8 mouse cellular contexts compared by ENCODE assay signal in the genomic region with DNA sequence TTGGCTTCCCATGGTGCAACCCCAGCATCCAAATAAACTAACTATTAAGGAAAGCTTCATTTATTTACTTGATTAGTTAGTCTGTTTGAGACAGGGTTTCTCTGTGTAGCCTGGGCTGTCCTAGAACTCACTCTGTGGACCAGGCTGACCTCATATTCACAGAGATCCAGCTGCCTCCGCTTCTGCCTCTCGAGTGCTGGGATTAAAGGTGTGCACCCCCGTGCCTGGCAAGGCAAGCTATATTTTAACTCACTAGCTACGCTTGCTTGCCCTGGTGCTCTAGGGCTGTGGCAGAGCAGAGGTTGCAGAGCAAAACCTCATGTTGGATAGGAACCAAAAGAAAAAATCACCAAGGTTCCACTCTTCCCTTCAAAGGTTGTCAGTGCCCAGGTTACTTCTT. TPM values are rescaled to one million over a fixed set of nuclear protein-coding genes. Genes with fewer than 3 reads are reported as not detected.
DNase-seq lines count a peak whose midpoint lies in the region; ATAC-seq lines count a peak whose summit lies in the region.

No protein-coding gene starts in this region.

- no peaks in the 10 kb centered on the region for H3K9me3 ChIP-seq in lung, embryonic 15.5 days
- H3K9me3 ChIP-seq in hindbrain, embryonic 11.5 days (ENCODE audit: control insufficient read depth, low read length): no peaks in the 10 kb centered on the region
- no peaks in the 10 kb centered on the region; the same call in 1 of the 2 replicates for H3K9me3 ChIP-seq in limb, embryonic 11.5 days (ENCODE audit: control insufficient read depth, low read length)
- no peaks in the 10 kb centered on the region for H3K9me3 ChIP-seq in stomach, embryonic 14.5 days (ENCODE audit: control insufficient read depth, low read depth, low read length)

- H3K4me1 ChIP-seq in lung, embryonic 15.5 days: peaks cover 16% of the 10 kb centered on the region
- H3K4me1 ChIP-seq in hindbrain, embryonic 11.5 days (replicated peaks; ENCODE audit: control insufficient read depth, insufficient read depth, low read length): no peaks in the 10 kb centered on the region
- H3K4me1 ChIP-seq in limb, embryonic 11.5 days (ENCODE audit: control insufficient read depth, insufficient read depth, low read length): 0 out of 2 replicates have a peak, but pooled peaks cover 2% of the 10 kb centered on the region
- H3K4me1 ChIP-seq in stomach, embryonic 14.5 days (ENCODE audit: control insufficient read depth, insufficient read depth, low read length): peaks cover 6% of the 10 kb centered on the region; the same call in 1 of the 2 replicates

- H3K36me3 ChIP-seq in lung, embryonic 15.5 days: no peaks in the 10 kb centered on the region
- H3K36me3 ChIP-seq in hindbrain, embryonic 11.5 days (ENCODE audit: control insufficient read depth, insufficient read depth, low read length): no peaks in the 10 kb centered on the region
- no peaks in the 10 kb centered on the region for H3K36me3 ChIP-seq in limb, embryonic 11.5 days (ENCODE audit: control insufficient read depth, insufficient read depth, low read length)
- no peaks in the 10 kb centered on the region for H3K36me3 ChIP-seq in stomach, embryonic 14.5 days (ENCODE audit: control insufficient read depth, insufficient read depth, low read length)

- H3K4me3 ChIP-seq in lung, embryonic 15.5 days: peak overlapping the region; percentile 47
- peak overlapping the region; percentile 39 for H3K4me3 ChIP-seq in hindbrain, embryonic 11.5 days (ENCODE audit: low read depth, low read length)
- peak overlapping the region; percentile 29 for H3K4me3 ChIP-seq in limb, embryonic 11.5 days (ENCODE audit: low read depth, low read length)
- H3K4me3 ChIP-seq in stomach, embryonic 14.5 days (ENCODE audit: low read depth, low read length): peak overlapping the region; percentile 31

- 0 out of 2 replicates have a peak, but pooled peaks cover under 1% of the 10 kb centered on the region for H3K27me3 ChIP-seq in lung, embryonic 15.5 days
- no peaks in the 10 kb centered on the region for H3K27me3 ChIP-seq in hindbrain, embryonic 11.5 days (ENCODE audit: control insufficient read depth, insufficient read depth, low read length)
- no peaks in the 10 kb centered on the region for H3K27me3 ChIP-seq in limb, embryonic 11.5 days (ENCODE audit: control insufficient read depth, insufficient read depth, low read length)
- no peaks in the 10 kb centered on the region for H3K27me3 ChIP-seq in stomach, embryonic 14.5 days (ENCODE audit: control insufficient read depth, insufficient read depth, low read length)

- peak overlapping the region; percentile 62 for H3K4me2 ChIP-seq in lung, embryonic 15.5 days
- H3K4me2 ChIP-seq in hindbrain, embryonic 11.5 days (replicated peaks; ENCODE audit: low read depth, low read length): peak overlapping the region; percentile 54
- peak overlapping the region; percentile 52 for H3K4me2 ChIP-seq in limb, embryonic 11.5 days (ENCODE audit: low read depth, severe bottlenecking)
- peak overlapping the region; percentile 59 for H3K4me2 ChIP-seq in stomach, embryonic 14.5 days (replicated peaks; ENCODE audit: low read depth, low read length)

- H3K27ac ChIP-seq in lung, embryonic 15.5 days: no peak overlapping the region
- H3K27ac ChIP-seq in hindbrain, embryonic 11.5 days (ENCODE audit: low read depth, low read length): no peak overlapping the region
- H3K27ac ChIP-seq in limb, embryonic 11.5 days (replicated peaks; ENCODE audit: low read depth, low read length): no peak overlapping the region
- H3K27ac ChIP-seq in stomach, embryonic 14.5 days (ENCODE audit: low read length): no peak overlapping the region; the same call in 1 of the 2 replicates

- no peak for ATAC-seq in lung, embryonic 15.5 days (ENCODE audit: borderline replicate concordance, extremely low read depth, low FRiP score, low TSS enrichment)
- no peak for ATAC-seq in hindbrain, embryonic 11.5 days (ENCODE audit: low FRiP score)
- ATAC-seq in limb, embryonic 11.5 days (ENCODE audit: insufficient number of reproducible peaks, low FRiP score, low TSS enrichment, low read depth): no peak
- ATAC-seq in stomach, embryonic 14.5 days (ENCODE audit: insufficient number of reproducible peaks, insufficient read depth, low FRiP score, low read depth): no peak

- 46% methylated on average over 4 of the region's 4 CpGs for WGBS in lung, embryonic 15.5 days
- WGBS in hindbrain, embryonic 11.5 days: 70% methylated on average over 4 of the region's 4 CpGs
- 70% methylated on average over 4 of the region's 4 CpGs for WGBS in limb, embryonic 11.5 days
- 47% methylated on average over 4 of the region's 4 CpGs for WGBS in stomach, embryonic 14.5 days

- H3K9ac ChIP-seq in lung, embryonic 15.5 days: peak overlapping the region; percentile 52; the same call in 1 of the 2 replicates
- peak overlapping the region; percentile 61; the same call in 1 of the 2 replicates for H3K9ac ChIP-seq in hindbrain, embryonic 11.5 days (ENCODE audit: low read depth, low read length)
- no peak overlapping the region; the same call in 1 of the 2 replicates for H3K9ac ChIP-seq in limb, embryonic 11.5 days (ENCODE audit: low read length)
- H3K9ac ChIP-seq in stomach, embryonic 14.5 days (replicated peaks; ENCODE audit: low read depth, low read length): peak overlapping the region; percentile 0; the same call in 1 of the 2 replicates

- no peak for DNase-seq in lung, adult 18-20 months
- DNase-seq in hindbrain, embryonic 11.5 days (ENCODE audit: low spot score): no peak
- DNase-seq in limb, embryonic 11.5 days (ENCODE audit: low spot score): no peak
- no peak for DNase-seq in right cerebral cortex, postnatal 14 days
- DNase-seq in testis, postnatal 14 days (ENCODE audit: low spot score): no peak
- no peak for DNase-seq in T-cell, adult 2 months (ENCODE audit: low spot score)

RNA-seq across cellular contexts. Expression of gene Odf4, which starts 13.6 kb away (rescaled TPM):
- not detected in 2 replicates for polyA plus RNA-seq in lung, embryonic 15.5 days (2015; fragmentation: Nextera tagmentation; extraction: Ambion mirVana)
- 0.15 and 0.18 TPM in 2 replicates for polyA plus RNA-seq in hindbrain, embryonic 11.5 days (2014; fragmentation: Nextera tagmentation; extraction: Ambion mirVana)
- polyA plus RNA-seq in limb, embryonic 11.5 days (2014; fragmentation: Nextera tagmentation; extraction: Ambion mirVana): not detected in 2 replicates
- polyA plus RNA-seq in stomach, embryonic 14.5 days (2014; fragmentation: Nextera tagmentation; extraction: Ambion mirVana): 0.55 TPM in 1 of 2 replicates, not detected in the other

RNA-seq across cellular contexts. Expression of gene Arhgef15, which starts 16.8 kb away (rescaled TPM):
- polyA plus RNA-seq in lung, embryonic 15.5 days (2015; fragmentation: Nextera tagmentation; extraction: Ambion mirVana): 21.2 and 24.4 TPM in 2 replicates
- polyA plus RNA-seq in hindbrain, embryonic 11.5 days (2014; fragmentation: Nextera tagmentation; extraction: Ambion mirVana): 4.9 and 5.5 TPM in 2 replicates
- polyA plus RNA-seq in limb, embryonic 11.5 days (2014; fragmentation: Nextera tagmentation; extraction: Ambion mirVana): 6.7 and 7.7 TPM in 2 replicates
- 10.9 and 13.0 TPM in 2 replicates for polyA plus RNA-seq in stomach, embryonic 14.5 days (2014; fragmentation: Nextera tagmentation; extraction: Ambion mirVana)

RNA-seq across cellular contexts. Expression of gene Slc25a35, which starts 27.4 kb away (rescaled TPM):
- polyA plus RNA-seq in lung, embryonic 15.5 days (2015; fragmentation: Nextera tagmentation; extraction: Ambion mirVana): 2.8 and 3.1 TPM in 2 replicates
- polyA plus RNA-seq in hindbrain, embryonic 11.5 days (2014; fragmentation: Nextera tagmentation; extraction: Ambion mirVana): 1.6 and 1.8 TPM in 2 replicates
- polyA plus RNA-seq in limb, embryonic 11.5 days (2014; fragmentation: Nextera tagmentation; extraction: Ambion mirVana): 2.6 and 3.0 TPM in 2 replicates
- polyA plus RNA-seq in stomach, embryonic 14.5 days (2014; fragmentation: Nextera tagmentation; extraction: Ambion mirVana): 4.1 and 5.4 TPM in 2 replicates

RNA-seq across cellular contexts. Expression of gene Rangrf, which starts 34.5 kb away (rescaled TPM):
- 46.2 and 46.6 TPM in 2 replicates for polyA plus RNA-seq in lung, embryonic 15.5 days (2015; fragmentation: Nextera tagmentation; extraction: Ambion mirVana)
- 56.0 and 59.3 TPM in 2 replicates for polyA plus RNA-seq in hindbrain, embryonic 11.5 days (2014; fragmentation: Nextera tagmentation; extraction: Ambion mirVana)
- polyA plus RNA-seq in limb, embryonic 11.5 days (2014; fragmentation: Nextera tagmentation; extraction: Ambion mirVana): 82.6 and 84.4 TPM in 2 replicates
- 58.9 and 63.6 TPM in 2 replicates for polyA plus RNA-seq in stomach, embryonic 14.5 days (2014; fragmentation: Nextera tagmentation; extraction: Ambion mirVana)

RNA-seq across cellular contexts. Expression of gene Rpl26, which starts 39.1 kb away (rescaled TPM):
- polyA plus RNA-seq in lung, embryonic 15.5 days (2015; fragmentation: Nextera tagmentation; extraction: Ambion mirVana): 880 and 922 TPM in 2 replicates
- 839 and 854 TPM in 2 replicates for polyA plus RNA-seq in hindbrain, embryonic 11.5 days (2014; fragmentation: Nextera tagmentation; extraction: Ambion mirVana)
- polyA plus RNA-seq in limb, embryonic 11.5 days (2014; fragmentation: Nextera tagmentation; extraction: Ambion mirVana): 1,145 and 1,149 TPM in 2 replicates
- polyA plus RNA-seq in stomach, embryonic 14.5 days (2014; fragmentation: Nextera tagmentation; extraction: Ambion mirVana): 1,222 and 1,288 TPM in 2 replicates
